Mouse (Mus musculus) layer of hippocampus, adult 11-12 months (tissue): Measurements from ENCODE around the gene Pdcd1lg2.

ENCODE experiments used
- DNase-seq: peaks from one replicate; pipeline ENCODE4 v3.0.0; 2022; ENCODE audit warnings: low spot score

The Pdcd1lg2 gene

GRCm38 (mm10) chr19:29497874-29498273, 87.2 kb downstream of the Pdcd1lg2 start:
- no peak for DNase-seq

- no peak for DNase-seq
Observed at GRCm38 (mm10) chr19:29498842-29499456, 88.2 kb downstream of the Pdcd1lg2 start.

GRCm38 (mm10) chr19:29500333-29500732, 89.6 kb downstream of the Pdcd1lg2 start:
- DNase-seq = no peak

GRCm38 (mm10) chr19:29501106-29501505, 90.4 kb downstream of the Pdcd1lg2 start:
- no peak for DNase-seq

- peak; percentile 78 for DNase-seq
Observed at GRCm38 (mm10) chr19:29501507-29501906, 90.8 kb downstream of the Pdcd1lg2 start.

GRCm38 (mm10) chr19:29504131-29504530, 93.4 kb downstream of the Pdcd1lg2 start:
- no peak for DNase-seq

- no peak for DNase-seq
Observed at GRCm38 (mm10) chr19:29505617-29506016, 94.9 kb downstream of the Pdcd1lg2 start.

- no peak for DNase-seq
Observed at GRCm38 (mm10) chr19:29508208-29508607, 97.5 kb downstream of the Pdcd1lg2 start.

GRCm38 (mm10) chr19:29509857-29510256, 99.1 kb downstream of the Pdcd1lg2 start:
- DNase-seq = no peak

GRCm38 (mm10) chr19:29511826-29512225, 101.1 kb downstream of the Pdcd1lg2 start:
- DNase-seq = no peak

- no peak for DNase-seq
Observed at GRCm38 (mm10) chr19:29513111-29513766, 102.5 kb downstream of the Pdcd1lg2 start.

GRCm38 (mm10) chr19:29514130-29514529, 103.4 kb downstream of the Pdcd1lg2 start:
- no peak for DNase-seq

- no peak for DNase-seq
Observed at GRCm38 (mm10) chr19:29515386-29515785, 104.7 kb downstream of the Pdcd1lg2 start.

GRCm38 (mm10) chr19:29515991-29516390, 105.3 kb downstream of the Pdcd1lg2 start:
- DNase-seq = no peak

- no peak for DNase-seq
Observed at GRCm38 (mm10) chr19:29518409-29518808, 107.7 kb downstream of the Pdcd1lg2 start.

- no peak for DNase-seq
Observed at GRCm38 (mm10) chr19:29518922-29519321, 108.2 kb downstream of the Pdcd1lg2 start.
